ENCODE assay signal across 12 mouse cellular contexts in genomic region chr11:37498463-37499015, GRCm38 (mm10).
"Had no signal": no experiment of that assay in that cellular context is flagged by ENCODE, and none has a peak within 500 bp of the region (broad histone marks: within the 10 kb centered on the region; RNA-seq: fewer than 3 reads in every experiment).

No protein-coding gene starts in this region.

- H3K36me3 ChIP-seq: kidney, embryonic 15.5 days; limb, embryonic 15.5 days; liver, embryonic 12.5 days; midbrain, embryonic 13.5 days had no signal

- H3K27ac ChIP-seq: kidney, embryonic 15.5 days; limb, embryonic 15.5 days; liver, embryonic 12.5 days; macrophage; midbrain, embryonic 13.5 days had no signal

- H3K4me2 ChIP-seq: kidney, embryonic 15.5 days; limb, embryonic 15.5 days; liver, embryonic 12.5 days; lung, embryonic 14.5 days; midbrain, embryonic 13.5 days had no signal

- DNase-seq: kidney, adult 2 months; kidney, postnatal 14 days; lung, postnatal 14 days; right cerebral cortex, postnatal 14 days; thymus, postnatal 25 days had no signal

- H3K9ac ChIP-seq: kidney, embryonic 15.5 days; limb, embryonic 15.5 days; liver, embryonic 12.5 days; lung, embryonic 14.5 days; midbrain, embryonic 13.5 days had no signal

- H3K9me3 ChIP-seq: kidney, embryonic 15.5 days; limb, embryonic 15.5 days; liver, embryonic 12.5 days; megakaryocyte, embryonic 14.5 days; midbrain, embryonic 13.5 days had no signal

- H3K4me3 ChIP-seq: kidney, embryonic 15.5 days; limb, embryonic 15.5 days; liver, embryonic 12.5 days; megakaryocyte, embryonic 14.5 days; midbrain, embryonic 13.5 days had no signal

- ATAC-seq: liver, embryonic 12.5 days; midbrain, embryonic 13.5 days had no signal

- H3K27me3 ChIP-seq: kidney, embryonic 15.5 days; limb, embryonic 15.5 days; liver, embryonic 12.5 days; megakaryocyte, embryonic 14.5 days had no signal

- H3K4me1 ChIP-seq: kidney, embryonic 15.5 days; limb, embryonic 15.5 days; liver, embryonic 12.5 days; megakaryocyte, embryonic 14.5 days had no signal
